Comparison of ENCODE assay signal across 11 mouse cellular contexts in the genomic region with DNA sequence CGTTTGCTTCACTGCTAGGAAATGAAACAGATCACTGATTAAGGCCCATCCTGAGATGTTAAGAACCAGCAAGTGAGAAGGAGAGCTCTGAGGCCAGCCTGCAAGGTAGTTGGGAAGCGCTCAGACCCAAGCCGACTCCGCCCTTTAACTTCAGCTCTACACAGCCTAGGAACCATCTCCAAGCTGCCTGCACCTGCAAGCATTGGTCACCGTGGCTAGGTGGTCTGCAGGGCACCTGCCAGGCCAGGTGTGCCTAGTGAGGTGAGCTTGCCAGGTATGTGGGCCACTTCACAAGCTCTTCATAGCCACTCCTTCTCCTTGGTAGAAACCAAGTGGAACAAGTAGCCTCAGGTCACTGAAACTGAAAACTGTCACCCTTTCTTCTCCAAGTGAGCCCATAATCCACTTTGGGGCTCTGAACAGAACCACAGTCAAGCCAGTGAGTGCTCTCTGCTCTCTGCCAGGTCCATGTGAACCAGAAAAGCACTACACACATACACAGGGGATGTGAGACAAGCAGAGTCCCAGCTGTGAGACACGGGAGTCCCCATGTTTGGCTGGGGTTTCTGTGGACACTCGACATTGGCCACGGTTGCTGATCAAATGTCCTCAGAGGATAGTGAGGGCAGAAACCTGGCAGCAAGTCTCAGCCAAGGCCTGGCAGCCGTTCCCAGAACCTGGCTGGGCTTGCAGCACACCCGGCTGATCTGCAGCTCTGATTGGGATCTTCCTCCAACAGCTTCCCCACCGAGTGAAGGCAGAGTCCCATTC. TPM values are rescaled to one million over a fixed set of nuclear protein-coding genes. Genes with fewer than 3 reads are reported as not detected.
A peak's percentile ranks its signal among the peaks of the same experiment; 100 is the strongest.
DNase-seq lines count a peak whose midpoint lies in the region; ATAC-seq and TF ChIP-seq lines count a peak whose summit lies in the region.
"Had no signal": no experiment of that assay in that cellular context is flagged by ENCODE, and none has a peak within 500 bp of the region (broad histone marks: within the 10 kb centered on the region; RNA-seq: fewer than 3 reads in every experiment).

No protein-coding gene starts in this region.

- no peak overlapping the region for H3K4me2 ChIP-seq in lung, embryonic 14.5 days
- H3K4me2 ChIP-seq in forebrain, embryonic 14.5 days (ENCODE audit: low read length), result no peak overlapping the region
- H3K4me2 ChIP-seq: embryonic facial prominence, embryonic 12.5 days; hindbrain, embryonic 15.5 days; limb, embryonic 13.5 days had no signal

- TF ChIP-seq CTCF in lung, embryonic 14.5 days (IDR thresholded peaks at IDR 0.05; ENCODE audit: low read depth), result no peak

- peak; percentile 64 for ATAC-seq in lung, embryonic 14.5 days (ENCODE audit: insufficient read depth)
- no peak for ATAC-seq in frontal cortex, adult (ENCODE audit: low TSS enrichment)
- no peak for ATAC-seq in forebrain, embryonic 14.5 days

- WGBS in lung, embryonic 14.5 days, result 40% methylated on average over 11 of the region's 11 CpGs
- 72% methylated on average over 11 of the region's 11 CpGs for WGBS in forebrain, embryonic 14.5 days

- no peaks in the 10 kb centered on the region for H3K36me3 ChIP-seq in lung, embryonic 14.5 days (ENCODE audit: insufficient read depth)
- no peaks in the 10 kb centered on the region for H3K36me3 ChIP-seq in forebrain, embryonic 14.5 days (ENCODE audit: control insufficient read depth, insufficient read depth, low read length)
- H3K36me3 ChIP-seq: embryonic facial prominence, embryonic 12.5 days; hindbrain, embryonic 15.5 days; limb, embryonic 13.5 days had no signal

- H3K27ac ChIP-seq in lung, embryonic 14.5 days (ENCODE audit: low read depth), result peak overlapping the region; percentile 77
- no peak overlapping the region for H3K27ac ChIP-seq in forebrain, embryonic 14.5 days (ENCODE audit: low read depth, low read length)
- H3K27ac ChIP-seq: embryonic facial prominence, embryonic 12.5 days; hindbrain, embryonic 15.5 days; limb, embryonic 13.5 days had no signal

- H3K4me1 ChIP-seq in lung, embryonic 14.5 days (ENCODE audit: insufficient read depth), result peaks cover 4% of the 10 kb centered on the region; the same call in 1 of the 2 replicates
- H3K4me1 ChIP-seq in forebrain, embryonic 14.5 days (ENCODE audit: control insufficient read depth, insufficient read depth, low read length), result no peaks in the 10 kb centered on the region
- H3K4me1 ChIP-seq: embryonic facial prominence, embryonic 12.5 days; hindbrain, embryonic 15.5 days had no signal

- no peaks in the 10 kb centered on the region for H3K9me3 ChIP-seq in lung, embryonic 14.5 days (ENCODE audit: low read depth, low read length)
- no peaks in the 10 kb centered on the region for H3K9me3 ChIP-seq in forebrain, embryonic 14.5 days (replicated peaks; ENCODE audit: control insufficient read depth, low read length)
- H3K9me3 ChIP-seq: embryonic facial prominence, embryonic 12.5 days; hindbrain, embryonic 15.5 days; limb, embryonic 13.5 days had no signal

- no peak overlapping the region for H3K9ac ChIP-seq in lung, embryonic 14.5 days
- H3K9ac ChIP-seq in forebrain, embryonic 14.5 days (ENCODE audit: low read length), result no peak overlapping the region
- H3K9ac ChIP-seq: embryonic facial prominence, embryonic 12.5 days; hindbrain, embryonic 15.5 days; limb, embryonic 13.5 days had no signal

- no peak overlapping the region for H3K4me3 ChIP-seq in lung, embryonic 14.5 days (ENCODE audit: low read depth, low read length)
- no peak overlapping the region for H3K4me3 ChIP-seq in forebrain, embryonic 14.5 days (ENCODE audit: low read depth, low read length)
- H3K4me3 ChIP-seq: embryonic facial prominence, embryonic 12.5 days; hindbrain, embryonic 15.5 days; limb, embryonic 13.5 days had no signal

- peak; percentile 69 for DNase-seq in adrenal gland, postnatal 10 days
- no peak for DNase-seq in adrenal gland, adult 18-20 months (ENCODE audit: low spot score in 2 of 2)
- peak; percentile 36 for DNase-seq in adipocyte (ENCODE audit: low spot score)
- peak; percentile 55 for DNase-seq in fat pad, adult 2 months (ENCODE audit: extremely low read depth, low read depth, low spot score)
- peak; percentile 60 for DNase-seq in lung, embryonic 14.5 days
- DNase-seq in forebrain, embryonic 14.5 days (ENCODE audit: low spot score), result no peak
- DNase-seq in thymus, postnatal 14 days, result no peak

- no peaks in the 10 kb centered on the region for H3K27me3 ChIP-seq in lung, embryonic 14.5 days (ENCODE audit: insufficient read depth, low read length)
- no peaks in the 10 kb centered on the region for H3K27me3 ChIP-seq in forebrain, embryonic 14.5 days (replicated peaks; ENCODE audit: control insufficient read depth, insufficient read depth, low read length)
- H3K27me3 ChIP-seq: hindbrain, embryonic 15.5 days had no signal

RNA-seq across cellular contexts. Expression of a gene that starts 34.9 kb away (rescaled TPM):
- total RNA-seq in adrenal gland, postnatal 10 days (2021), result 10 to 100 TPM; 31.8 to 39.5 TPM
- 10 to 100 TPM; 27.6 to 33.3 TPM for total RNA-seq in adrenal gland, adult 18-20 months (2021)
- 78.5 and 92.5 TPM in 2 replicates for polyA plus RNA-seq in lung, embryonic 14.5 days (2014; fragmentation: Nextera tagmentation; extraction: Ambion mirVana)
- 1.3 and 2.2 TPM in 2 replicates for polyA plus RNA-seq in forebrain, embryonic 14.5 days (2014; fragmentation: Nextera tagmentation; extraction: Ambion mirVana)

RNA-seq across cellular contexts. Expression of a gene that starts 40.3 kb away (rescaled TPM):
- 1 to 10 TPM; 2.5 to 2.8 TPM for total RNA-seq in adrenal gland, postnatal 10 days (2021)
- total RNA-seq in adrenal gland, adult 18-20 months (2021), result 1 to 10 TPM in 1 of 2 experiments, under 1 TPM in 1; 0.46 to 2.1 TPM
- 4.2 and 7.5 TPM in 2 replicates for polyA plus RNA-seq in lung, embryonic 14.5 days (2014; fragmentation: Nextera tagmentation; extraction: Ambion mirVana)
- 0.99 and 1.4 TPM in 2 replicates for polyA plus RNA-seq in forebrain, embryonic 14.5 days (2014; fragmentation: Nextera tagmentation; extraction: Ambion mirVana)

Comparison
In these comparisons a context has a peak if more than half of its experiments do, and no peak if none do; other contexts are left out.
1. DNase-seq: peak in adrenal gland, postnatal 10 days (single experiment), adipocyte (single experiment), fat pad, adult 2 months (single experiment) and lung, embryonic 14.5 days (single experiment); none in adrenal gland, adult 18-20 months (0 of 2), forebrain, embryonic 14.5 days (single experiment) and thymus, postnatal 14 days (single experiment).